Mouse (Mus musculus) gastrocnemius, postnatal 14 days (tissue): Measurements from ENCODE around the gene Hsd17b13. TPM values are rescaled to one million over a fixed set of nuclear protein-coding genes. Genes with fewer than 3 reads are reported as not detected.
"Not testable (repeated sequence)": the region's sequence is repeated elsewhere in the genome, so short reads cannot be mapped to it uniquely, and the experiment has no call there.

Experiments used
- DNase-seq: peaks from one replicate; pipeline ENCODE4 v3.0.0; 2021; ENCODE audit warnings: mixed read lengths
- intact Hi-C: fragments of 180-260 bp; cut with DNase I; formaldehyde crosslinking; loops from one replicate; pipeline ENCODE4 v1.15.1; 2025; ENCODE audit warnings: low total_unique reads
- total RNA-seq, 2 experiments: library from RNA; stranded (reverse); gene quantifications; 2 replicates each; pipeline ENCODE4 v1.2.3; 2021

Gene Hsd17b13
- total RNA-seq, 2 experiments from 2014 or later = not detected

- DNase-seq = no peak
- intact Hi-C loops = no loop called here
Measured at GRCm38 (mm10) chr5:103993601-103994000, 16.4 kb upstream of the Hsd17b13 start.

GRCm38 (mm10) chr5:103992831-103993230 lies 15.6 kb upstream of the Hsd17b13 start:
- no peak for DNase-seq
- intact Hi-C loops = no loop called here

GRCm38 (mm10) chr5:103980705-103981560 lies 3.7 kb upstream of the Hsd17b13 start:
- DNase-seq = no peak
- intact Hi-C loops = no loop called here

- DNase-seq = no peak
- intact Hi-C loops = no loop called here
Measured at GRCm38 (mm10) chr5:103977907-103978570, 829 bp upstream of the Hsd17b13 start.

- intact Hi-C loops = no loop called here
Measured at GRCm38 (mm10) chr5:103975736-103976135, 1.5 kb downstream of the Hsd17b13 start.

GRCm38 (mm10) chr5:103972801-103973200 lies 4.4 kb downstream of the Hsd17b13 start:
- intact Hi-C loops = no loop called here
- DNase-seq = no peak

More at GRCm38 (mm10) chr5:103975736-103976135, 1.5 kb downstream of the Hsd17b13 start:
- no peak for DNase-seq

- intact Hi-C loops = no loop called here
Measured at GRCm38 (mm10) chr5:103972379-103972778, 4.8 kb downstream of the Hsd17b13 start.

GRCm38 (mm10) chr5:103971051-103971450 lies 6.2 kb downstream of the Hsd17b13 start:
- no peak for DNase-seq
- intact Hi-C loops = no loop called here

More at GRCm38 (mm10) chr5:103972379-103972778, 4.8 kb downstream of the Hsd17b13 start:
- DNase-seq = no peak

- no peak for DNase-seq
Measured at GRCm38 (mm10) chr5:103962935-103963429, 14.2 kb downstream of the Hsd17b13 start.

GRCm38 (mm10) chr5:103954638-103955037 lies 22.6 kb downstream of the Hsd17b13 start:
- no peak for DNase-seq
- intact Hi-C loops = no loop called here

More at GRCm38 (mm10) chr5:103962935-103963429, 14.2 kb downstream of the Hsd17b13 start:
- intact Hi-C loops = no loop called here

- no peak for DNase-seq
- intact Hi-C loops = no loop called here
Measured at GRCm38 (mm10) chr5:103953135-103954083, 23.8 kb downstream of the Hsd17b13 start.

- DNase-seq, intact Hi-C loops: not testable (repeated sequence)
Measured at GRCm38 (mm10) chr5:103950138-103950537, 27.1 kb downstream of the Hsd17b13 start.

GRCm38 (mm10) chr5:103943183-103943582 lies 34.0 kb downstream of the Hsd17b13 start:
- intact Hi-C loops = no loop called here

GRCm38 (mm10) chr5:103939856-103940255 lies 37.4 kb downstream of the Hsd17b13 start:
- intact Hi-C loops = no loop called here

More at GRCm38 (mm10) chr5:103943183-103943582, 34.0 kb downstream of the Hsd17b13 start:
- no peak for DNase-seq

GRCm38 (mm10) chr5:103939350-103939652 lies 37.9 kb downstream of the Hsd17b13 start:
- intact Hi-C loops = no loop called here
- no peak for DNase-seq

More at GRCm38 (mm10) chr5:103939856-103940255, 37.4 kb downstream of the Hsd17b13 start:
- DNase-seq = no peak

- intact Hi-C loops = no loop called here
- DNase-seq = no peak
Measured at GRCm38 (mm10) chr5:103938547-103939349, 38.5 kb downstream of the Hsd17b13 start.

- intact Hi-C loops = no loop called here
- DNase-seq = peak; percentile 11
Measured at GRCm38 (mm10) chr5:103936906-103937589, 40.2 kb downstream of the Hsd17b13 start.

GRCm38 (mm10) chr5:103931924-103932323 lies 45.3 kb downstream of the Hsd17b13 start:
- intact Hi-C loops, DNase-seq: not testable (repeated sequence)
